Mouse (Mus musculus) liver, adult 2 months (tissue): ENCODE measurements around the gene Aim2.

Experiments used
- CTCF ChIP-seq: fragments of 200-500 bp; IDR thresholded peaks from 2 replicates; pipeline ENCODE4 v1.5.1; 2011; ENCODE audit warnings: low read depth, low read length, control low read depth
- POLR2A ChIP-seq: fragments of 200-500 bp; IDR thresholded peaks from 2 replicates; pipeline ENCODE4 v1.6.1; 2011; ENCODE audit warnings: low read length, control low read depth; ENCODE audit not compliant: insufficient read depth; ENCODE audit errors: extremely low read depth

DNA sequence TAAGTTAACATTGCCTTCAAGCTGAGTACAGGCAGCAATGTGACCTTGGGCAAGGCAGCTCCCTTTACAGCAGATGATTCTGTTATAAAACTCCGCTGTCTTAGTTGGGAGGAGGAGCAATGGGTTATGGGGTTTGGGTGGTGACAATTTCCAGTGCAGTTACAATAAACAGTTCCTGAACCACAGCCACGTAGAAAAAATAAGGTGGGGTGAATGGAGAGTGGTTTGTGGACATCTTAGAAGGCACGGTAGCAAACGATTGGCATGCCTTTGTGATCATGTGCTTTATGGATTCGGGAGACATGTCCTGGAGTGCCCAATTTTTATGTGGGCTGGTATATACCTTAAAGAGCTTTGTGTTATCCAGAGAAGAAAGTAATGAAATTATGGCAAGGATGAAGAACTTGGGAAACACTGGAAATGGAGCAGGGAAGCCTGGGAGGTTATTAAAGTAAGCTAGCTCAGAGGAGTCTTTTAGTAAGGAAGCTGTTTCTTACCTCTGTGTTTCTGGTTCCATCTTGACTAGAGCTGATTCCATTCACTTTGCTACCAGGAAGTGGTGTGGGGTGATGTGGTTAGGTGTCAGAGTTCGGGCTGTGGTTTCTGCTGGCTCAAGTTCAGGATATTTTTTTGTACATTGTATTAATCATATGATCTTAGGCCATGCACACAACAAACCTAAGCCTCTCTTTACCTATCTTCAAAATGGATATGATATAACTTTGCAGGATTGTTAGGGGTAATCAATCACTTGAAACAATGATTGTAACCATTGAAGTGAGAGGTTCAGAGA, 86.7 kb downstream of the Aim2 start:
- TF ChIP-seq CTCF (no peak), POLR2A (no peak)
